Mouse (Mus musculus): Measurements from ENCODE around the gene Wdcp.
A peak's percentile ranks its signal among the peaks of the same experiment; 100 is the strongest.

DNA sequence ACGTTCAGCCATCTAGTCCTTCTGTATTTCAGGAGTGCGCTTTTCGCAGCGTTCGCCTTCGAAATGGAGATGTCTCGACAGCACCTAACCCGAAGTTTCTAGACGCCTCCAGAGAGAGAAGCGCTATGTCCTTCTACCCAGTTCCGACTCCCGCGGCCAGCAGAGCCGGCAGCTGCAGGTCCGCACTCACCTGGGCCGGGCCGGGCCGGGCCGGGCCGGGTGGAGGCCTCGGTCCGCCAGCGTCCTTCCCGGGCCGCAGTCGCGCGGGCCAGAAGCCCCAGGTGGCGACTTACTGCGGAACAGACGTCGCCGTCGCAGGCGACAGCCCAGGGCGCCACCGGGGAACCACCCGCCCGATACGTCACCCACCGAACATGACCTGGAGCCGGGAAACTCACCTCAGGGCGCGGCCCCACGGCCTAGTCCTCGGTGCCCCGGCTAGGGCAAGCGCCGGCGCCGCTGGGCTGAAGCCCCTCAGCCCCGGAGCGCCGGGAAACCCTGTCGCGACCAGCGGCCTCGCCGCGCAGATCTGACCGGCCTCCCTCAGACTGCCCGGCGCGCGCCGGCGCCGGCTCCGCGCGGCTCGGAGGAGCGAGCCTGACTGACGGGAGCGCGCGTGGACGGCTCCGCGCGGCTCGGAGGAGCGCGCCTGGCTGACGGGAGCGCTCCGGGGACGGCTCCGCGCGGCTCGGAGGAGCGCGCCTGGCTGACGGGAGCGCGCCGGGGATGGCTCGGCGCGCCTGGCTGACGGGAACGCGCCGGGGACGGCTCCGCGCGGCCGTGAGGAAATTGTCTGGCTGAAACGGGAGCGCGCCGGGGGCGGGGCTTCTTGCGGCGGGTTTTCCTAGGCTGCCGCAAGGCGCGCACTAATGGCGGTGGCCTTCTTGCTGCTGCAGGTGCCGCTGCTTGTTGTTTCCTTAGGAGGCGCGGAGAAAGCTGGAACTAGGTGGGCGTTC lies 64.1 kb downstream of the Wdcp start, which contains the start of gene Ubxn2a:
- TF ChIP-seq CTCF (IDR thresholded peaks at IDR 0.05; ENCODE audit: control insufficient read depth, insufficient read depth, insufficient replicate concordance, low read depth, low read length): no peak
- peak; percentile 72; the same call in 1 of the 2 replicates for TF ChIP-seq POLR2A (IDR thresholded peaks at IDR 0.05; ENCODE audit: control insufficient read depth, low read depth, low read length)
